Mouse (Mus musculus): Measurements from ENCODE around the gene Dgat2. TPM values are rescaled to one million over a fixed set of nuclear protein-coding genes. Genes with fewer than 3 reads are reported as not detected.

The Dgat2 gene
- polyA plus RNA-seq, 1 experiment from 2014 or later, result 10.6 TPM

- H3K36me3 ChIP-seq (ENCODE audit: control insufficient read depth, insufficient read depth, low read length), result no peaks in the 10 kb centered on the region
- no peak overlapping the region for H3K9ac ChIP-seq (ENCODE audit: low read length)
- DNase-seq (ENCODE audit: low spot score), result no peak
- no peaks in the 10 kb centered on the region for H3K9me3 ChIP-seq (ENCODE audit: control insufficient read depth, low read length)
- H3K4me2 ChIP-seq (ENCODE audit: low read depth, severe bottlenecking), result no peak overlapping the region
- ATAC-seq (ENCODE audit: insufficient number of reproducible peaks, low FRiP score, low TSS enrichment, low read depth), result no peak
- WGBS, result 56% methylated on average over 6 of the region's 6 CpGs
- H3K27ac ChIP-seq (replicated peaks; ENCODE audit: low read depth, low read length), result no peak overlapping the region
- H3K27me3 ChIP-seq (ENCODE audit: control insufficient read depth, insufficient read depth, low read length), result no peaks in the 10 kb centered on the region
- H3K4me3 ChIP-seq (ENCODE audit: low read depth, low read length), result no peak overlapping the region
- peaks cover 8% of the 10 kb centered on the region for H3K4me1 ChIP-seq (ENCODE audit: control insufficient read depth, insufficient read depth, low read length)
These were observed 45.7 kb downstream of the Dgat2 start for GRCm38 (mm10) chr7:99136789-99137188.

DNA sequence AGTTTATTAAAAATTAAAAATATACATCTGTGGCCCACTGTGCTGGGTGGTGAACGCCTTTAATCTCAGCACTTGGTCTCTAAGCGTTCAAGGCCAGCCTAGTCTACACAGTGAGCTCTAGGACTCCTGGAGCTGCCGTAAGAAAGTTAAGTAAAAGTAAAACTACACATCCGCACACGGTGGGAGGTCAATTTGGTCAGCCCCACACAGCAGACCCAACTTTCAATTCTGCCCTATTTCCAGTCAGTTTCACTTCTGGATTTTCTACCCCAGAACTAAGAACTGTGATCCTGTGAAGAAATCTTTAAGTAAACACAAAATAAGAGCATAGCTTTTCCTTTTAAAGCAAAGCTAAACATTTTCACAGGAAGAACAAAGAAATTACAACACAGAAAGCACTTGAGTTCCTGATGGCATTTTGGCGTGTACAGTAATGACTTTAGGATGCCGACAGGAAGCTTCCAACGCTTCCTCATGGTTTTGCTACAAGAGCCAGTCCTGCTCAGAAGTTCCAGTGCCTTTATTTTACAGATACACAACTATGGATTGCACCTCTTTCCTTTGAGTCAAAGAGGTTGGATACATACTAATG, 48.6 kb downstream of the Dgat2 start:
- Histone ChIP-seq H3K27me3 (ENCODE audit: control insufficient read depth, insufficient read depth, low read length) (no peaks in the 10 kb centered on the region), H3K27ac (replicated peaks; ENCODE audit: low read depth, low read length) (no peak overlapping the region), H3K9ac (ENCODE audit: low read length) (no peak overlapping the region), H3K4me3 (ENCODE audit: low read depth, low read length) (no peak overlapping the region), H3K36me3 (ENCODE audit: control insufficient read depth, insufficient read depth, low read length) (no peaks in the 10 kb centered on the region), H3K4me2 (ENCODE audit: low read depth, severe bottlenecking) (no peak overlapping the region), H3K9me3 (ENCODE audit: control insufficient read depth, low read length) (no peaks in the 10 kb centered on the region), H3K4me1 (ENCODE audit: control insufficient read depth, insufficient read depth, low read length) (no peaks in the 10 kb centered on the region)
- ATAC-seq (ENCODE audit: insufficient number of reproducible peaks, low FRiP score, low TSS enrichment, low read depth) (no peak), DNase-seq (ENCODE audit: low spot score) (no peak)
- WGBS, result 89% methylated on average over 8 of the region's 8 CpGs

DNA sequence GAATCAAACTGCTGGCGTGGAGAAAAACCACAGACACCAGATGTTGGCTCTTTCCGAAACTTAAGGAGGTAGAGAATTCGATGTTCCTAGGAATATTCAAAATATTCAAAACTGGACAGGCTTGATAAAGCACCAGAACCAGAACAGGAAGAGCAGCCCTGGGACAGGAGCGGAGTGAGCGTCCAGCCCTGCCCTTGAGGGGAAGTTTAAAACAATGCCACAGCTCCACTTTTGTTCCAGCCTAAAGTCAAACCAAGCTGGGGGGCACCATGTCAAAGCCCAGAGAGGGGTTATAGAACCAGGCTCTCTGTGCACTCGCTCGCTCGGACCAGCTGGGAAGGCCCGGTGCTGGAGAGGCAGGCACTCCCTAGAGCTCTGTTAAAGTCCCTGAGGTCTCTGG, 49.9 kb downstream of the Dgat2 start:
- H3K36me3 ChIP-seq (ENCODE audit: control insufficient read depth, insufficient read depth, low read length), result no peaks in the 10 kb centered on the region
- no peaks in the 10 kb centered on the region for H3K27me3 ChIP-seq (ENCODE audit: control insufficient read depth, insufficient read depth, low read length)
- peaks cover 10% of the 10 kb centered on the region for H3K4me1 ChIP-seq (ENCODE audit: control insufficient read depth, insufficient read depth, low read length)
- no peaks in the 10 kb centered on the region for H3K9me3 ChIP-seq (ENCODE audit: control insufficient read depth, low read length)
- ATAC-seq (ENCODE audit: insufficient number of reproducible peaks, low FRiP score, low TSS enrichment, low read depth) (no peak), DNase-seq (ENCODE audit: low spot score) (no peak)
- no peak overlapping the region for H3K27ac ChIP-seq (replicated peaks; ENCODE audit: low read depth, low read length)
- no peak overlapping the region for H3K9ac ChIP-seq (ENCODE audit: low read length)
- H3K4me2 ChIP-seq (ENCODE audit: low read depth, severe bottlenecking), result no peak overlapping the region
- 90% methylated on average over 9 of the region's 9 CpGs for WGBS
- no peak overlapping the region for H3K4me3 ChIP-seq (ENCODE audit: low read depth, low read length)

GRCm38 (mm10) chr7:99131819-99132353, 50.6 kb downstream of the Dgat2 start:
- ATAC-seq (ENCODE audit: insufficient number of reproducible peaks, low FRiP score, low TSS enrichment, low read depth) (no peak), DNase-seq (ENCODE audit: low spot score) (no peak)
- H3K36me3 ChIP-seq (ENCODE audit: control insufficient read depth, insufficient read depth, low read length), result no peaks in the 10 kb centered on the region
- H3K27me3 ChIP-seq (ENCODE audit: control insufficient read depth, insufficient read depth, low read length), result no peaks in the 10 kb centered on the region
- H3K4me1 ChIP-seq (ENCODE audit: control insufficient read depth, insufficient read depth, low read length), result peaks cover 15% of the 10 kb centered on the region
- no peak overlapping the region for H3K27ac ChIP-seq (replicated peaks; ENCODE audit: low read depth, low read length)
- no peak overlapping the region for H3K9ac ChIP-seq (ENCODE audit: low read length)
- H3K9me3 ChIP-seq (ENCODE audit: control insufficient read depth, low read length), result no peaks in the 10 kb centered on the region
- WGBS, result 75% methylated on average over 6 of the region's 6 CpGs
- no peak overlapping the region for H3K4me3 ChIP-seq (ENCODE audit: low read depth, low read length)
- H3K4me2 ChIP-seq (ENCODE audit: low read depth, severe bottlenecking), result no peak overlapping the region

DNA sequence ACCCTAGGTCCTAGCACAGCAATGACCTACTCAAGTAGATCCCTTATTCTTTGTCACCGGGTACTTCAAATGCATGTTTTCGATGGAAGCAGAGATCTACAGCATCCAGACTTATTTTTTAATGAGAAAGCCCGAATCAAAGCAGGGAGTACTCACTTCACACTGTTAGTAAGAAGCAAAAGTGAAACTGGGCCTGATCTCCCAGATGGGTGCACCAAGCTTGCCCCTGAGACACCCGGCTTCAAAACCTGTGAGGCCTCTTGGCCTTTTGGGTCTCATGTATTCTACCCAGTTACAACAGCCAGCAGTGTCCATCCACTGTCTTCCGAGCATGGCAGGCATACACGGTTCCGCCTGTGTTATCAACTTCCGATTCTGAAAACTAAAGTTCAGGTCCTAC, 53.6 kb downstream of the Dgat2 start:
- Histone ChIP-seq H3K4me1 (ENCODE audit: control insufficient read depth, insufficient read depth, low read length) (peaks cover 15% of the 10 kb centered on the region), H3K36me3 (ENCODE audit: control insufficient read depth, insufficient read depth, low read length) (peaks cover 3% of the 10 kb centered on the region; the same call in 1 of the 2 replicates), H3K4me2 (ENCODE audit: low read depth, severe bottlenecking) (no peak overlapping the region), H3K9ac (ENCODE audit: low read length) (no peak overlapping the region), H3K9me3 (ENCODE audit: control insufficient read depth, low read length) (no peaks in the 10 kb centered on the region), H3K27ac (replicated peaks; ENCODE audit: low read depth, low read length) (no peak overlapping the region), H3K4me3 (ENCODE audit: low read depth, low read length) (no peak overlapping the region), H3K27me3 (ENCODE audit: control insufficient read depth, insufficient read depth, low read length) (no peaks in the 10 kb centered on the region)
- DNase-seq (ENCODE audit: low spot score) (no peak), ATAC-seq (ENCODE audit: insufficient number of reproducible peaks, low FRiP score, low TSS enrichment, low read depth) (no peak)
- WGBS, result 94% methylated on average over 8 of the region's 8 CpGs

DNA sequence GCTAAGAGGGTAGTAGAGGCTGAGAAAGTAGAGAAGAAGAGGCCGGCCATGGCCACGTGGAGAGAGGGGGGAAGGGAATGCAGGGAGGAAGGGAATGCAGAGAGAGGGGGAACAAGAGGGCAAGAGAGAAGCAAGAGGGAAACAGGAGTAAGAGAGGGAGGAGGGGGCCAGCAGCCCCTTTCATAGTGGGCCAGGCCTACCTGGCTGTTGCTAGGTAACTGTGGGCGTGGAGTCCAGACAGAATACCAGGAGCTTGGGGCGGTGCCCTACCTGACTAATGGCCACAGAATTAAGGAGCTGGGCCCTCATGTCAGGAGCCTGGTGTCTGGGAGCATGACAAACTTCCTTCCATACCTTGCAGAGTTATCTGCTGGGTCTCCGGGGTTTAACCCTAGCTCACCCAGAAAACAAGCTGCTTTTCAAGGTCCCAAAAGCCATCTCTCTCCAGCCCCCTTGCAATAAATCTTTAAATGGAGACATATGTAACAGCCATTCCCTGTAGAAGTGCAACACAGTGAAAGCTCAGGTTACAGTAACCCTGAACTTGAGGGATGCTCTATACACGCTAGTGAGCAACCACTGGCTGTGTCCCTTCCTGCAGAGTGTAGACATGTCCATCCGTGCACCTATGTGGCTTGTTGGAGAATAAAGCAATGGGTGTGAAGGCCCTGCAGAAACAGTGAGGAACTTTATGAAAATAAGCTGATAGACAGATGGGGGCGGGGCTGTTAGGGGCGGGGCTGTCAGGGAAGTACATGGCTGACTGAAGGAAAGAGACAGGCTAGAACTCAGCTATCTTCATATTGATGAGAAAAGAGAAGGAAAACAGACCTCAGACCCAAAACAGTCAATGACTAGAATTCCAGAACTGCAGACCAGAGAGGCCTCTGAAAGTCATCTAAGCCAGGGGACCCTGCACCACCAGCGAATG, 54.2 kb downstream of the Dgat2 start:
- DNase-seq (ENCODE audit: low spot score) (peak; percentile 69), ATAC-seq (ENCODE audit: insufficient number of reproducible peaks, low FRiP score, low TSS enrichment, low read depth) (peak; percentile 75)
- WGBS, result 35% methylated on average over 10 of the region's 10 CpGs
- H3K27ac ChIP-seq (replicated peaks; ENCODE audit: low read depth, low read length), result peak overlapping the region; percentile 72
- H3K4me2 ChIP-seq (ENCODE audit: low read depth, severe bottlenecking), result peak overlapping the region; percentile 22; the same call in 1 of the 2 replicates
- no peak overlapping the region for H3K9ac ChIP-seq (ENCODE audit: low read length)
- no peak overlapping the region for H3K4me3 ChIP-seq (ENCODE audit: low read depth, low read length)
- H3K4me1 ChIP-seq (ENCODE audit: control insufficient read depth, insufficient read depth, low read length), result peaks cover 15% of the 10 kb centered on the region
- H3K27me3 ChIP-seq (ENCODE audit: control insufficient read depth, insufficient read depth, low read length), result no peaks in the 10 kb centered on the region
- H3K9me3 ChIP-seq (ENCODE audit: control insufficient read depth, low read length), result no peaks in the 10 kb centered on the region
- peaks cover 3% of the 10 kb centered on the region; the same call in 1 of the 2 replicates for H3K36me3 ChIP-seq (ENCODE audit: control insufficient read depth, insufficient read depth, low read length)

GRCm38 (mm10) chr7:99126057-99126456, 56.5 kb downstream of the Dgat2 start:
- no peaks in the 10 kb centered on the region for H3K27me3 ChIP-seq (ENCODE audit: control insufficient read depth, insufficient read depth, low read length)
- H3K9me3 ChIP-seq (ENCODE audit: control insufficient read depth, low read length), result no peaks in the 10 kb centered on the region
- no peak overlapping the region for H3K9ac ChIP-seq (ENCODE audit: low read length)
- ATAC-seq (ENCODE audit: insufficient number of reproducible peaks, low FRiP score, low TSS enrichment, low read depth) (no peak), DNase-seq (ENCODE audit: low spot score) (no peak)
- H3K36me3 ChIP-seq (ENCODE audit: control insufficient read depth, insufficient read depth, low read length), result peaks cover 3% of the 10 kb centered on the region; the same call in 1 of the 2 replicates
- no peak overlapping the region for H3K27ac ChIP-seq (replicated peaks; ENCODE audit: low read depth, low read length)
- peaks cover 15% of the 10 kb centered on the region for H3K4me1 ChIP-seq (ENCODE audit: control insufficient read depth, insufficient read depth, low read length)
- H3K4me2 ChIP-seq (ENCODE audit: low read depth, severe bottlenecking), result no peak overlapping the region
- H3K4me3 ChIP-seq (ENCODE audit: low read depth, low read length), result no peak overlapping the region
- 93% methylated on average over 8 of the region's 8 CpGs for WGBS

DNA sequence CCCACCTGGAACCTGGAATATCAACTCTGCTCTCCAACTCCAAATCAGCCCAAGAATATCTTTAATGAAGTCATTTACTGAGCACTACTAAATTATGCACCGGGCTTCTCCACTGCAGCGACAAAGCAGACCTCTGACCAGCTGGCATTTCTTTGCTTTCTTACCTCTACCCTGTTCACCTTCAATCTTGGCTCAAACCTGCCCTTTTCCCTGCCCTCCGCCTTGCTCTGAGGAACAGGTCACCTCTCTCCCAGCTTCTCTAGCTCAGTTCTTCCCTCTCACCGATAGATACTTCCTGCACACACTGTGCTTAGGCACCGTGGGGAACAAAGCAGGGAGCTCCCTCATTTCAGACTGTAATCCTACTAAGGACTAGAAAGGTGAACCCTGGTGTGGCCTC, 59.9 kb downstream of the Dgat2 start:
- Histone ChIP-seq H3K4me2 (ENCODE audit: low read depth, severe bottlenecking) (no peak overlapping the region), H3K9me3 (ENCODE audit: control insufficient read depth, low read length) (no peaks in the 10 kb centered on the region), H3K9ac (ENCODE audit: low read length) (no peak overlapping the region), H3K27ac (replicated peaks; ENCODE audit: low read depth, low read length) (no peak overlapping the region), H3K27me3 (ENCODE audit: control insufficient read depth, insufficient read depth, low read length) (no peaks in the 10 kb centered on the region), H3K36me3 (ENCODE audit: control insufficient read depth, insufficient read depth, low read length) (peaks cover 3% of the 10 kb centered on the region; the same call in 1 of the 2 replicates), H3K4me3 (ENCODE audit: low read depth, low read length) (no peak overlapping the region), H3K4me1 (ENCODE audit: control insufficient read depth, insufficient read depth, low read length) (peaks cover 6% of the 10 kb centered on the region; the same call in 1 of the 2 replicates)
- ATAC-seq (ENCODE audit: insufficient number of reproducible peaks, low FRiP score, low TSS enrichment, low read depth), result no peak
- DNase-seq (ENCODE audit: low spot score), result no peak
- 83% methylated on average over 5 of the region's 5 CpGs for WGBS
